Mouse (Mus musculus): ENCODE results near the gene Traf6. TPM values are rescaled to one million over a fixed set of nuclear protein-coding genes. Genes with fewer than 3 reads are reported as not detected.

Gene Traf6
- 10 to 100 TPM; 13.5 to 14.5 TPM for total RNA-seq (2021)

DNA sequence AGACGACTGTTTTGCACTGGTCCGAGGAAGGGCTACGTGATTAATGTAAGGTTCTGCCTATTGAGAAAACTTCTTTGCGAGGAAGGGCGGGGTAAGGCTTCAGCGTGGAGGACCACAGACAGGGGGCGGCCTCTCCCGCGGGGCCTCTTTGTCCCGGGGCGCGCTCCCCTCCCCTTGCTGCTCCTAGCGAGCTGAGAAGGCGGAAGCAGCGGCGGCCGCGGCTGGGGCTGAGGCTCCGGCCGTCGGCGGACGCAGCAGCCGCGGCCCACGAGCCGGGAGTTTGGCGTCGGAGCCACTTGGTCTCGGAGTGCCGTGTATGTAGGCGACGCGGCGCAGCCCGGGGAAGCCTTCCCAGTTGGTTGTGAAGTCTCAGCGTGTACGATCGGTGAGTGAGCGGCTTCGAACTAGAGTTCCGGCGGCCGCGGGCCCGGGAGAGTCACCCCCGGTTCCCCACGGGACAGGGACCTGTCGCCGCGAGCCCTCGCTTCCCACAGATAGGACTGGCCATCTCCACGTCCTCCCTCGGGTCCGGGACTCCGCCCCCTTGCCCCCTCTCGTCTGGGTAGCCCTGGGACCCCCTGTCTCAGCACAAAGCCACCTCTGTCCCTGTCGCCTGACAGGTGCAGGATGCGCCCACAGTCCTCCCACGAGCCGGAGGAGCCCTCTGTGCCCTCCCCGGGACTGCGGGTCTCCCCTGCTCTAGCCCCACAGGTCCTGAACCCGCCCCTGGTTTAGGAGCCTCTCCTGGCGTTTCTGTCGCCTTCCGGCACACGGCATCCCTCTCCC, at the start of gene Traf6:
Traf6 (plus strand) TSS at position 194 of the 786 bp plus-strand sequence.
- intact Hi-C loops (cut with DNase I): no loop called here
- peak; percentile 90 to 92 for DNase-seq

DNA sequence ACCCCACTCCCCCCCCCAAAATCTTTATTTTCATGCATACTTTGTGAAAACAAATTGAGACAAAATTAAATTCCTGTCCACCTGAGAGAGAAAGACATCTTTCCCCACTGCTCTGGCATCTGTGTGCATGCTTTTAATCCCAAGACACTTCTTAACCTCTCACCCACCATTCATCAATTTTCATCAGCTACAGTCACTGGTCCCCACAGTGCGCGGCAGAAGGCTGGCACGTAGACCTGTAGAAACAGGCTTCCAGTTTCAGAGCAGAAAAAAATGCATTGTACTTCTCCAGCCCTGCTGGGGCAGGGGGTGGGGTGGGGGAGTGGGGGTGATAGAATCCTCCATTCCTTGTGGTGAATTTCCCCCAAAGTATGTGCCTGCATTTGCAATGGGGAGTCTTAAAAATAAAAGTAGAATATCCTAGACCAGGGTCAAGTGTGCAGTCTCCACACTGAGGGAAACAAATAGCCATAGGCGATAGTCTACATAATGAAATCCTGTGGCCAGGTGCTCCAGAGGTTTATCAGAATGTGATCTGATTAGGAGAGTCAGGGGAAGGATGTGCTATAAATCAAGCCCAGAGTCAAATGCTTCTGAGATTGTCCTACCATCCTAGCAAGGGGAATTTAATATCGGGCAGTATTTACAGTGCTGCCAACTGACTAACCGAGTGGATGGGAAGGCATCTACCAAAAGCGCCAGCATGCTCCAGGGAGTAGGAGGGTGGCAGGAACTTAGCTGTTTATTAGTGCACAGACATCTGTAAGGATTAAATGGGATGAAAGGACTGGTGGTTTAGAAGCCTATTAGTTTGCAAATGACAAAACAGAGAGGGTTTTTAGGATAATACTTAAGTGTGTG, 39.0 kb upstream of the Traf6 start:
- no peak for DNase-seq
- intact Hi-C loops (cut with DNase I): no loop called here

DNA sequence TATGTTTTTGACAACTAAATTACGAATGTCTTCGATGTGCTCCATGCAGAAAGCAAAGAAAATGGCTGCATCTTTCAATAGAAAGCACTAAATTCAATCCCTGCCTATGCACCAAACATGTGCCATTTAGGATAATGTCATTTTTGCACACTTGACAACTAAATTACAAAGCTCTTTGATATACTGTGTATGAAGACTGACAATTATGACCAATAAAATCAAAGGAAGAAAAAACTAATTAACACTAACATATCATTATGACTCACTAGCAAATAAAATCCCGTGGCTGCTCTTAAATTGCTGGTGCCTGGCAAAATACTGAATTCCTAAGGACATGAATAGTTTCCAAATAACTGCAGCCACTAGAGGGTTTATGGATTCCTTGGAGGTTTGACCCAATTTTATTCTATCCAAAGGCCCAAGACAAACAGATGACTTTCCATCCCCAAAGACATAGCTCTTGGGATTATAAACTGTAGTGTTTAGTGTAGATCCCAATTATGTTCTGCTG, 38.3 kb upstream of the Traf6 start:
- intact Hi-C loops (cut with DNase I): no loop called here
- no peak for DNase-seq

DNA sequence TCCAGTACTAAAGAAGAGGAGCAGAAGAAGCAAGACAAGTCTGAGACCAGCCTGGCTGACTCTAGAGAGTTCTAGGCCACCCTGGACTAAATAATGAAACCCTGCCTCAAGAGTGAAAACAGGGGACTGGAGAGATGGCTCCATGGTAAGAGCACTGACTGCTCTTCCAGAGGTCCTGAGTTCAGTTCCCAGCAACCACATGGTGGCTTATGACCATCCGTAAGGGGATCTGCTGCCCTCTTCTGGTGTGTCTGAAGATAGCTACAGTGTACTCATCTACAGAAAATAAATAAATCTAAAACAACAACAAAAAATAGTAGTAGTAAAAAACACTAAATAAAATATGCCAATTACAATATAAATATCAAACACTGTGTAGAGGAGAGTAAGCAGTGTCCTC, 32.4 kb upstream of the Traf6 start:
- intact Hi-C loops (cut with DNase I): no loop called here
- DNase-seq: no peak

DNA sequence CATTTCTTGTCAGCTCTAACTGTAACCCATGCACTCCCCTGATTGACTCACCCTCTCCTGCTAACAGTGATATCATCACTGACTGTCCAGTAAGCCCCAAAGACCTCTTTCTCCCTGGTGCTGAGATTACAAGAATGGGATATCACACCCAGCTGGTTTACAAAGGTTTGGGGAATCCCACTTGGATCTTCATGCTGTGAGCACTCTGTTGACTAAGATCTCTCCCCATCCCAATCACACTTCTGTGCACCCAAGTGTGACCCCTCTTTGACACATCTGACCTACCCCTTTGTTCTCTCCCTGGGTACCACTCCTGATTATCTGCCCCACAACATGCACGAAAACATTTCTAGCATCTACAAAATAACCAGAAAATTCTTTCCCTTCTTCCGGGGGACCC, 29.9 kb upstream of the Traf6 start:
- intact Hi-C loops (cut with DNase I): no loop called here
- DNase-seq: no peak

GRCm38 (mm10) chr2:101649114-101649671, 29.0 kb upstream of the Traf6 start, which contains the start of the genes Rag1 and B230118H07Rik:
TSS of gene Rag1 (minus strand) at chr2:101649501.
TSS of gene B230118H07Rik (minus strand) at chr2:101649532.
- intact Hi-C loops (cut with DNase I): no loop called here
- DNase-seq: no peak

DNA sequence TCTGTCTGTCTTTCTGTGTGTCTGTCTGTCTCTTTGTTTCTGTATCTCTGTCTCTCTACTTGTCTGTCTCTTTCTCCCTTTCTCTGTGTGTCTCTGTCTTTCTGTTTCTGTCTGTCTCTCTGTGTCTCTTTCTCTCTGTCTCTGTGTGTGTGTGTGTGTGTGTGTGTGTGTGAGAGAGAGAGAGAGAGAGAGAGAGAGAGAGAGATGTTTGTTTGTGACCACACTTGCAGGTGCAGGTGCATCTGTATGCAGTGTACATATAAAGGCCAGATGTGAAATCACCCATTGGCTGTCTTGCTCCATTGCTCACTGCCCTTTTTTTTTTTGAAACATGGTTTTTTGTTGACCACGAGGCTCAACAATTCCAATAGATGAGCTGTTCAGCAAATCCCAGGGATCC, 27.8 kb upstream of the Traf6 start:
- no peak for DNase-seq
- intact Hi-C loops (cut with DNase I): no loop called here

GRCm38 (mm10) chr2:101652204-101652920, 25.9 kb upstream of the Traf6 start:
- no peak for DNase-seq
- intact Hi-C loops (cut with DNase I): loop anchor here (2.0 kb wide), 2 partner anchors 54 to 128 kb away; no protein-coding TSS in a partner anchor

- peak; percentile 69 to 87 for DNase-seq
- intact Hi-C loops (cut with DNase I): loop anchor here (1.0 to 2.0 kb wide), 3 partner anchors 54 to 181 kb away; no protein-coding TSS in a partner anchor
Measured at GRCm38 (mm10) chr2:101652921-101653597, 25.2 kb upstream of the Traf6 start.

DNA sequence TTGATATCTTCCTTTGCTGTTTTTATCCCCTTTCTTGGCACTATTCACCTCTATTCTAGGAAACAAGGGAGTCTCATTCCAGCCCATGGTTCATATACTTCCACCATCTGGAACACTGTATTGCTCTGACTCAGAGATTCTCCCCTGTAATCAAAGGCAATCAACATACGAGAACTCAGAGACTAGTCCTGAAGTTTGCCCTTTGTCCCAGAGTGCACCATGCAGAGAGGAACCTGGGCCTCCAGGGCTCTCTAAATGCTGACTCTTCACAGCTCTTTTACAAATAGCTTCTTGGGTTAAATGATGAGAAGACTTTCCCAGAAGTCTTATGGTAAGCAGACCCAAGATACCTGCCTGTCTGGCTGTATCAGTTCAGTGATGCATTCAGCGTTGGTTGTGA, 17.7 kb upstream of the Traf6 start:
- DNase-seq: no peak
- intact Hi-C loops (cut with DNase I): no loop called here

DNA sequence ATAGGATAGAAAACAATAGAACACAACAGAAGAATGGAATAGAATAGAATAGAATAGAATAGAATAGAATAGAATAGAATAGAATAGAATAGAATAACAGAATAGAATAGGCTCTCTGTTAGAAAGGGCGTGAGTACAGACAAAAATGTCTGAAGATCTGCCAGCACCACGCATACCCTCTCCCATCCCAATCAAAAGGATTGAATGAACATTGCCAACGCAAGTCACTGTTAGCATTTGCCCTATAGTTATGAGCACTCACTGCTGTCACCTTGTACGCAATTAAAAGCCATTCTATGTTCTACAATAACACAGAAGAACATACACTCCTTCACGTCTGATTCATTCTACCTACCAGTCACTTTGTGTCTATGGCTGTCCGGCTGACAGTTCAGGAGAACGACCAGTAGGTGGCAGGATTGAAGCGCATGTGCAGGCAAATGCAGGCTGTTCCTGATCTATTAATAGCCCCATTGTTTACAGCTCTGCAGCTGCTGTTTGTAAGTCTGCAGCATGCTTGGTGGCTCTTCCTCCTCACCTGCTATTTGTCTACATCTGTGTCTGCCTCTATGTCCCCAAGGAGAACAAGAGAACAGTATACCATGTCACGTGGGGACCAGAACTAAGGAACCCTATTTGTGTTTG, 13.0 kb upstream of the Traf6 start:
- intact Hi-C loops (cut with DNase I): no loop called here
- DNase-seq: peak; percentile 82 to 87

GRCm38 (mm10) chr2:101665703-101666092, 12.5 kb upstream of the Traf6 start:
- DNase-seq: no peak
- intact Hi-C loops (cut with DNase I): no loop called here

- no peak for DNase-seq
- intact Hi-C loops (cut with DNase I): no loop called here
Measured at GRCm38 (mm10) chr2:101668751-101669150, 9.5 kb upstream of the Traf6 start.

DNA sequence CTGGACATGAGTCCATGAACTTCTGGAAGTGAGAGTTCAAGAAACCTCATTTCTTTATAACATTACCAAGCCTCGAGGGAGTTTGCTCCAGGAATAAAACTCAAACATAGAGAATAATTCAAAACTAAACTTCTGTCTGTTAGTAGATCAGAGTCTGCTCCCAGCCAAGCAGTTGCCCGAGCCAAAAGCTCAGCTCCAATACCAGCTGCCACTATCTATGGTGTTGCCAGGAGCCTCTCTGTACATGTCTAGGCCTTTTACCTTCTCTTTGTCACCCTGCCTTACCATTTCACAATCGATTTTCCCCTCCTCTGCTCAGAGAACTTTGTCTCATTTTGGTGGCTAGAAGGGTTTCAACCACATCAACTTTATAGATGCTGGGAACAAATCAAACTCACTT, 4.7 kb upstream of the Traf6 start:
- no peak for DNase-seq
- intact Hi-C loops (cut with DNase I): no loop called here

DNA sequence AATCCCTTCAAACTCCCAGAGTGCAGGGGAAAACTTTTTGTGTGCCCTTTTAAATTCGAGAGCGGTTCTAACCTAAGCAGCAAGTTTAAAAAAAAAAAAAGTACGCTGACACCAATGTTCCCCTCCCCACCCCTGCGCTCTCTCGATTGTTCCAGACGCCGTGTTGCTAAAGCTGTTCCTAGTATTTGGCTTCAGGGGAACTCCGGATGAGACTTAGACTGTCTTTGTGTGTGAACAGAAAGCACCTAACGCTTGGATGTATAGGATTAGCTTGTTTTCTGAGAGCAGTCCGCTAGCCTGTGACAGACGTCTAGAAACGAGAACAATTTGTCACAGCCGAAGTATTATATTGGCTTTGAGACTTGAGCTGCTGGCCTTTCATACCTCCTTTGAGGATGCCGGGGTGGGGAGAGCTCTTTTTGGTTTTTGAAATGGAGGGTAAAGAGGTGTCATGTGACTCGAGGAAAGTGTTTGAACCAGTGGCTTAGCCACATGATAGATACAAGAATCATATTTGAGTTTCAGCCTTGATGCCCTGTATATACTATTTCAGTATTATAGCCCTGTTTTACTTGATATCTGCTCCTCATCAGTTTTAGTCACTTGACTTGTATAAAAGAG, 1.0 kb downstream of the Traf6 start:
- intact Hi-C loops (cut with DNase I): no loop called here
- DNase-seq: peak; percentile 7 to 15

GRCm38 (mm10) chr2:101684421-101684820, 6.2 kb downstream of the Traf6 start:
- DNase-seq: peak; percentile 26 to 43
- intact Hi-C loops (cut with DNase I): no loop called here

GRCm38 (mm10) chr2:101688011-101688410, 9.8 kb downstream of the Traf6 start:
- intact Hi-C loops (cut with DNase I): no loop called here
- no peak for DNase-seq

DNA sequence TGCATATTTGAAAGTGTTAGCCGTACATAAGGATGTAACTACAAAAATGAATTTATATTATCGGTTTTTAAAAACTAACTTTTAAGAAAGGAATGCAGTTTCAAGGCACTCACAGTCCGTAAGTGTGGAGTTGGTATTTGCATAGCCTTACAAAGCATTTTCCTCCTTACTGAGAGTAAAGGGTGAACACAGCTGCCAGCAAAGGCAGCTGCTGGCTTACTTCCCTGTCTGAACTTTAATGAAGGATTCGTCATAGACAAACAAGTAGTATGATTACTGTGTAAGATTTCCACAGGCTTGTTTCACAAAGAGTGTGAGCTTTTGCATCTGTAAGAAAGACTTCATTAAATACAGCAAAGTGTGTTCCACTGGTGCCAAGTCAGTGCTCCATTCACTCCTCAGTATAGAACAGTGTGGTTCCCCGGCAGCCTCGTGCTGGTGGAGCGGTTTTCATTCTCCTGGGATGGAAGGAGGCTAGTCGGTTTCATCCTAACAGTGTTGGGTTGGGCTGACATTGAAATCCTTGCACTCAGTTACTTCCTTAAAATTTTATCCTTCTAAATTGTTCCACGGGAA, 12.1 kb downstream of the Traf6 start:
- intact Hi-C loops (cut with DNase I): loop anchor here (10.0 kb wide), 1 partner anchor 764 kb away; the partner anchor contains the start of gene Fjx1
- no peak for DNase-seq
